Mouse (Mus musculus) monocyte, adult 5-6 weeks (primary cell): ENCODE measurements around the gene Thsd7a. TPM values are rescaled to one million over a fixed set of nuclear protein-coding genes. Genes with fewer than 3 reads are reported as not detected.

Experiments
- ATAC-seq: fragments of 153-309, 156-312 bp; replicated peaks from 2 replicates; pipeline ENCODE4 v1.8.0; 2017; ENCODE audit warnings: mild to moderate bottlenecking; ENCODE audit not compliant: low TSS enrichment, insufficient number of reproducible peaks, severe bottlenecking, poor library complexity, low FRiP score
- total RNA-seq: library from RNA; stranded (forward); fragments of 200-1000, 200-491, 200-594 nt; gene quantifications from 3 replicates; pipeline ENCODE4 v1.2.3, GENCODE M21; 2017

Thsd7a gene
- total RNA-seq, 1 experiment from 2014 or later, result not detected

GRCm38 (mm10) chr6:12445486-12445885 is 303.7 kb downstream of the Thsd7a start:
- ATAC-seq, result no peak

GRCm38 (mm10) chr6:12439561-12439960 is 309.6 kb downstream of the Thsd7a start:
- ATAC-seq, result no peak

- no peak for ATAC-seq
Observed at GRCm38 (mm10) chr6:12419070-12419469, 330.1 kb downstream of the Thsd7a start.

DNA sequence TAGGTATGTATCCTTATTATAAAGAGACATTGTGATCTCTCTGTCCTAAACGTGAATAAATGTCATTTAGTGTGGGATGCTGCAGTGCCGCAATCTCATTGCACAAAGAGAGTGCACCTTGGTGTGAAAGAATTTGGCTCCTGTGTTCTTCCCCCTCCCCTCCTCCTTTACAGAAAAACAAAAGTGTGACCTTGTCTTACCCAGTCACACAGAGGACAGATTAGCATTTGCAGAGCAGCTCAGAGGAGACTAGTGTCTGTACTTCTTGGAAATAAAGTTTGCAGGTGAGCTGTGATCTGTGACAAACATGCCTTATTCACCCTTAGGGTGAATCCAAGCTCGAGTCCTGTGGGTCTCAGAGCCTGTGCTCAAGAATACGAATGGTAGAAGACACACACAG is 332.2 kb downstream of the Thsd7a start:
- ATAC-seq, result no peak

DNA sequence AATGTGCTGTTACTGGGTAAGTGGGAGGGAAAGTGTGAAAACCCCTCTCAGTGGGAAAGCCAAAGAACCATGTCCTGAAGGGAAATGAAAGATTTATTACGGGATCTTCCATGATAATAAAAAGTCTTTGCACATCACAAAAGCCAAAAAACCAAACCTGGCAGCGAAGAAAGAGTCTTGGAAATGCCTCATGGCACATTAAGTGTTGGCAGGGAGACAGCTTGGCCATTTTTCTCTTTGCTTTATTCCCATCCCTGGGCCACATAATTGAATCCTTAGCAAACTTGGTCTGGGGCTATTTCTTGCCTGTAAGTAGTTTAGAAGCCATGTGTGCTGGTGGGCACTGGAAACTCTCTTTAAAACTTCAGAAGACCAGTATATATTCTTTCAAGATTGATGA is 344.8 kb downstream of the Thsd7a start:
- ATAC-seq, result no peak

GRCm38 (mm10) chr6:12402996-12403395 is 346.2 kb downstream of the Thsd7a start:
- ATAC-seq, result no peak

DNA sequence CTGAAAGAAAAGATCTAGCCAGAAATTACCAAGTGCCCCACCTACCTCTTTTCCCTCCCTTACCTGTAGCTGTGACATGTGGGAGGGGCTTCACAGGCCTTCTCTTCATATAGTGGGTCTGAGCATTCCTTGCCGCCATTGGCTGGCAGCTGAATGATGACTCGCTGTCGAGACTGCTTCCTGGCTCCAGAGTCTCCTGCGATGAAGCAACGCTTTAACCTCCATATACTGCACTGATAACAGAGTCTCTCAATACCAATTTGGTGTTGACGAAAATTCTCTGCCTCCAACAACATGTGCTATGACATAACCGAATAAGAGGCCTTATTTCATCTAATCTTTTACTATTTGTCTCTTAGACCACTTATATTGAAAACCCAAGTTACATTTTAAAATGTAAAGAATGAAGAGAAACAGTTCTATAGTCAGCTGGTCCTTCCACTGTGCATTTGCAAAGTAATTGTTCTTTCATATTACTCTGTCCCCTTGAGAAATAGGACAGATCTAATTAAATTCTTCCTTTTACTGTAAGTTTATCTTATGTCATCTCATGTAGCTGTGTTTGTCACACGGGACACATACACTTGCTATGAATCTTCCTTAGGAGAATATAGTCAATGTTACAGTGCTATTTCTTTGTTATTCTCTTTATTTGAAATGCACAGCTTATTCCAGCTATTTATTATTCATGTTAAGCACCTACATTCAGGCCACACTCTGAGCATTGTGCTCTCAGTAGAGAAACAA is 351.3 kb downstream of the Thsd7a start:
- ATAC-seq, result no peak

DNA sequence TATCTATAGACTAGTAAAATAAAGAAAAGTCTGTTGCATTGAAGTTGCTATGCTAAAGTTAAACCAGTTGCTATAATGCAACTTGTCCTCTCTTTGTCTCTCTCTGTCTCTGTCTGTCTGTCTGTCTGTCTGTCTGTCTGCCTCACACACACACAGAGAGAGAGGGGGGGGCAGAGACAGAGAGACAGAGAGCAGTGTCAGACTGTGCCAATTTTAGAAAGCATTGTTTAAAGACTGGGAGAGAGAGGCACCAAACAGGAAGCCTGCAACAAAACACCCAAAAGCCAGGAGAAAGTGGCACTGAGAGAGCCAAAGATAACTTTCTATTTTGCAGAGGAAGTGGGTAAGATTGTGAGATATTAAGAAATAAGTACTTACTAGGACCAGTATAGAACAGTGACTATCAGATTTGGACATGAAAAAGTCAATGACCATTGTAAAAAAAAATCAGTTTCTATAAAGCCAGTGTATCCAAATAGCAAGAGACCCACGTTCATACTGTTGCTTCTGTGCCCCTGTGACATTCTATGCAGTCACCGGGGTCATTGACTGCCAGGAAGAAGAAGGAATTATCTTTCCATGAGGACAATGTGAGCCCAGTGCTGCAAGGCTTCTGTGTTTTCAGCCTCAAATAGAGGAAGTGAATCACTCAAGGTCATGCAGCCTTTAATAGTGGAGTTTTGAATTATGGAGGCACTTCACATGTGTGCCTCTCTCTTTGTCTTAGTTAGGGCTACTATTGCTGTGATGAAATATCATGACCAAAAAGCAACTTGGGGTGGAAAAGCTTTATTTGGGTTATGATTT is 355.4 kb downstream of the Thsd7a start:
- no peak for ATAC-seq

- ATAC-seq, result no peak
Observed at GRCm38 (mm10) chr6:12386731-12387130, 362.5 kb downstream of the Thsd7a start.

GRCm38 (mm10) chr6:12385591-12385990 is 363.6 kb downstream of the Thsd7a start:
- no peak for ATAC-seq

DNA sequence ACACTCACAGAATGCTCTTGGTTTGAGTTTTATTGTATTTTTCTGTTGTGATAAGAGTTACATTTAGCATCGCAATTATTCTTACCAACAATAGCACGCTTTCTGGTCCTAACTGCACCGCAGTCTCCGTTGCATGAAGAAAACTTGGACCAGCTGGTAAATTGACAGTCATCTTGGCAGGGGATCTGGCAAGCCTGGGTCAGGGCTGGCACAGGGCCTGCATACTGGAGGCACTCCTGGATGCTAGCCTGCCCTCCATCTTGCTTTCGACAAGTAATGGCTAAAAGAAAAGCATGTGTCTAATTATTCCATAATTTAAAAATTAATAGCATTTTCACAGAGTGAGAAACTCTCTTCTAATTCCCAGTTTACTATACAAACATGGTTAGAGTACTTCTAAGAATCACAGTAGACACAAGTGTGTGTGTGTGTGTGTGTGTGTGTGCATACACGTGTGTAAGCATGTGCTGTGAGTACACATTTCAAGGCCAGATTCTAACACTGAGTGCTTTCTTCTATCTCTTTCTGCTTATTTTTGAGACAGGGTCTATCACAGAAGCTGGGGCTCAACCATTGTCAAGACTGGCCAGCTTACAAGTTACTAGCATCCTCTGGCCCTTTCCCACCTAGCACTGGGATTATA is 368.0 kb downstream of the Thsd7a start:
- no peak for ATAC-seq

- no peak for ATAC-seq
Observed at GRCm38 (mm10) chr6:12380717-12381116, 368.5 kb downstream of the Thsd7a start.

DNA sequence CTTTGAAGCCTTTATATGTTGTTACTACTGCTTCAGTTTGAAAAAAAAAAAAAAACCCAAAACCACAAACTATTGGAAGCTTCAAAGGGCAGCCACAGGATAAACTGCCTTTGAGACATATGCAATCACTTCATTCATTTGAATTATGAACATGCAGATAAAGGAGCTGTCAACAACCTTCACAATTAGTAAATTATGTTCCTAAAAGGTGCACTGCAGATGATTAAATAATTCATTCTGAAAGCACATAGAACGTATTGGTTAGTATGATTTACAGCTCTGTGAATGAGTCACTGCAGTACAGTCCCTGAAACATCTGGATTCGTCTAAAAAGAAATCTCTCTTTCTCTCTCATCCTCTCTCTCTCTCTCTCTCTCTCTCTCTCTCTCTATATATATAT is 390.5 kb downstream of the Thsd7a start:
- ATAC-seq, result no peak

GRCm38 (mm10) chr6:12353573-12353972 is 395.6 kb downstream of the Thsd7a start:
- no peak for ATAC-seq

- no peak for ATAC-seq
Observed at GRCm38 (mm10) chr6:12352165-12352719, 397.0 kb downstream of the Thsd7a start.

GRCm38 (mm10) chr6:12350753-12351152 is 398.5 kb downstream of the Thsd7a start:
- no peak for ATAC-seq

DNA sequence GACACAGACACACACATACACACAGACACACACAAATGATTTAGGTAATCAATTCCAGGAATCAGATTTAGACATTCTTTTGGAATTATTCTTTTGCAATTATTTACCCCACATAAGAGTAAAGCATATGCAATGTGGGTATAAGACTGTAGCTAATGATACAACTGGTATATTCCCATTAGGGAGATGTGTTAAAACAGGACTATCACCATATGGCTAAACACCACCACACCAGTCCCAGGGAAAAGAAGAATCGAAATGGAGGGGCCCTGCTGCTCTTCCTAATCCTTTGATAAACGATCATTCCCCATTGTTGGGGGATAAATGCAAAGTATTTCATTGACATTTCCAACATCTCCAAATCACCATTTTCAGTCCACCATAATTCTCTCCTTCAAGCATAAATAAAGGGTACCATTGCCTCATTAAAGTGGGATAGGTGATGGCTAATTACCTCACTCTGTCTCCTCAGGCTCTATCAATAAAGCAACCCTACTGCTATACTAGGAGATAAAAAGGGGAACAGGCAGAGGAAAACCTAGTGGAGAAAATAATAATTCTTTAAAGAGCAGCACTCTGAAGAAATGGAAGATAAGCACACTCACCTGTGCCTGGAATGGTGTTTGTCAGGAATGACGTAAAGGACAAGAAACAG is 400.0 kb downstream of the Thsd7a start:
- no peak for ATAC-seq

- ATAC-seq, result no peak
Observed at GRCm38 (mm10) chr6:12348667-12349066, 400.5 kb downstream of the Thsd7a start.
